Mouse (Mus musculus): ENCODE data around the gene Adamts6.

The Adamts6 gene

DNA sequence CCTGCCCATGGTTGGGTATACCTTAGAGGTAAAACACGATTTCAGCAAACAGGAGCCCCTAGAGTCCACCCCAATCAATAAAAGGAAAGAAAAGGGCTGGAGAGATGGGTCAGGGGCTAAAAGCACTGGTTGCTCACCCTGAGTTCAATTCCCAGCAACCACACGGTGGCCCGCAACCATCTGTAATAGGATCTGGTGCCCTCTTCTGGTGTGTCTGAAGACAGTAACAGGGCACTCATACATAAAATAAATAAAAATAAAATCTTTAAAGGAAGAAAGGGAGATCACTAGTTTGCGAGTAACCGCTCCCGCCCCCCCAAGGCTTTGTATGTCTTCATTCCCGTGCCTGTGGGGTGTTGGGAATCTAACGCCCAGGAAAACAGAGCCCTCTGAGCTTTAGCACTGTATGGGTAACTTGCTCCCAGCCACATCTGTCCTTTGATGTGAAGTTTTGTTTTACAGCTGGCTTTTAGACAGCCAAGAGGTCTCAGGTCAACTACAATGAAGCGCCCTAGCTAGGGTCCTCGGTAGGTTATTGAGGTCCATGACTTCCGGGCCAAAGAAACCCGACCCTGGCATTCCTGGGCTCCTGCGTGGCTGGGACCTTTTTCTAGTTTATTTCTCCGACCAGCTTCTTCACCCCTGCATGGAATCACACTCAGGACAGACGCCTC, 230.1 kb downstream of the Adamts6 start:
- no peak for DNase-seq (ENCODE audit: low spot score)

DNA sequence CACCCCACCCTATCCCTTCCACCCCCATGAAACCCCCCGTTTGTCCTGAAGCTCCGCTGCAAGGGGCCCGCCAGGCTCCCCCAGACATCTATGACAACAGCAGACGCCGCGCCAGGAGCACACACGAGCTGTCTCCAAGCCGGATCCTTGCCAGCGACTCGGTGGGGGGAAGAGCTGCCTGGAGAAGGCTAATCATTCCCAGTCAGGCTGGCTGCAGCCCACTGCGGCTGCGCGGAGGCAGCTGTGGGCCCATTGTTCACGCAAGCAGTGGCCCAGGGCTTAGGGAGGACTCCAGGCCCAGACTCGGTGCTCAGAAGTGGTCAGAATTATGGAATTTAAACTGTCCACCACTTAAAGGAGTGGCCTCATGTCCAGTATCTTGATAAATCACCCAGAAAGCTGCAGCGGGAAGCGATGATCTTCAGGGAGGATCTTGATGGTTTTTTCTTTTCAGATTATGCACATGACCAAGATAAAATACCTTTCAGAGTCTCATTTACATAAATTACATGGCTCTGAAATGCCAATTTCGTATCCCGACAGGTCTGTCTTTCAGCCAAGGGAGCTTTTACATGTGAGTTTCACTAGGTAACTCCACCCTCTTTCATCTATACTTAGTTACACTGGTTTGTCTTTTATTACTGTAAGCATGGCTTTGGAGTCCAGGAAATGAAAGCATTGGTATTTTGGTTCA, 230.8 kb downstream of the Adamts6 start:
- peak; percentile 64 for DNase-seq (ENCODE audit: low spot score)

DNA sequence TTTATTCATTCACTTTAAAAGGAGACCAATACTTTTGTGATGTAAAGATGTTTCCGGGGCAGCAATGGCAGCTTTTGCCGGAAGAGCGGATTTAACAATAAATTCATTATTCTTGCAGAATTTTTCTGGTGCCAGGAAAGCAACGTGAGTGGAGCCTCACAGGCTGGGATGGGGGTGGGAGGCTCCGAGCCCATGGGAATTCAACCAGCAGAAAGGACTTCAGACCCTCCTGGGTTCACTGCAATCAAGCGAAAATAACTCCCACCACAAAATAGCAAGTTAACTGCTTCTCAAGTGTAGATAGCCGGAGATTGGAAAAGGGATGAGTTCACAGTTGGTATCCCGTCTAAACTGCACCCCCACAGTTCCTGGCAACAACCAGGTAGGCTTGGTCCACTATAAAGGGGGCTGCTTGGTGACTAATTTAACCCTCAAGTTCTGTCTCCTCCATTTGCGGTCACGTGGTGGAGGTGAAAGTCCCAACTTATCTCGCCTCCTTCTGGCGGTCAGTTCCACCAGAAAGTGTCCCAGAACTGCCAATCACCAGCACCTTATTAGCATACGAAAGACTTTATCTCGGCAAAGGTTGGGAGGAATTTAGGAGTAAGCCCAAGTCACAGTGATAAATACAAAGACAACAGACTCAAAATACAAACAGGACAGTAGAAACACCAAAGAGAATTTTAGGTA, 231.5 kb downstream of the Adamts6 start:
- no peak for DNase-seq (ENCODE audit: low spot score)

DNA sequence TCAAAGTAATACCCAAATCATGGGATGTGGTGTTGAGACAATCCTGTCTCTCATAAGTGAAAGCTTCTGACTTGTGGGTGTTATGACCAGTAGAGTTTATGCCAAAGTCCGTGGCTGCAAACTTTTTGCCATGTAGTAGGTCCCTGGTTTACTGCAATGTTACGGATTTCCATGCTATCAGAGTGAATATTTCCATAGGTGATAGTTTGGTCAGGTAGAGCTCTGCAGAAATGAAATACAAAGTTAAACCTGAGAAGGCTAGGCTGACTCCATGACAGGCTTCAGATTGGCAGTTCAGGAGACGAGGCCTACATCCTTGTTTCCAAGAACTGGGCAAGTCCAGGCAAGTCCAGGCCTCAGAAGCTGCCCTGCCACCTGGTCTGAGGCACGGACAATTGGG, 232.3 kb downstream of the Adamts6 start:
- no peak for DNase-seq (ENCODE audit: low spot score)

DNA sequence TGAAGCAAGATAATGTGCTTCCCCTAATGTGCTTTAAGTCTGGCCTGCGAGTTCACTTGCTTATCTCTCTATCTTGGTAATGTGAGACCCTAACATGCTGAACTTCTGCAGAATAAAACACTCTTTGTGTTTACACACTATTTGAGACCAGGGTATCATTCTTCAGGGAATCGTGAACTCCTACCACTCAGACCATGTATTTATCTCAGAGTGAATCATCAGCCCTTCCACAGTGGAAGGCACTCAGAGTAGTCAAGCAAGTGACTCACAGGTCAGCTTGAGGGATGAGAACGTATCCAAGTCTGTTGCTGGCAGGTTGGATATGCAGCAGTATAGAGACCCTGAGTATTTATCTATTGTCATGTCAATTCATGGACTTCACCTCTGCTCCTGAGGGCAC, 232.8 kb downstream of the Adamts6 start:
- DNase-seq (ENCODE audit: low spot score), result no peak

DNA sequence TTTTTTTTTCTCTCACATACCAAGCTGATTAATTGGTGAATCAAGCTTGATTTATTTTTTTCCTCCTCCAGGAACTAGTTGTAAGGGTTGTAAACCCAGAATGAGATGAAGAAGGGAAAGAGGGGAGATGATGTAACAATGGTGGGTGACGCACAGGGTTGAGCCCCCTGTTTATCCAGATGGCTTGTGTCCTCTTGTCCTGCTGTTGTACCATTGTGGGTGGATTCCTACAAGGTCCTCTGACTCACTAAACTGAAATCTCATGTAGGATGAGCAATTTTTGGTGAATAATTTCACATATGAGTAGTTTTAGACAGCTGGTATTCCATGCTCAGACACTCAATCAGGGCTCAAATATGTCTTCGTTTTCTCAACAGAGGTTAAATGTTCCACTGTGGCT, 233.9 kb downstream of the Adamts6 start:
- no peak for DNase-seq (ENCODE audit: low spot score)

DNA sequence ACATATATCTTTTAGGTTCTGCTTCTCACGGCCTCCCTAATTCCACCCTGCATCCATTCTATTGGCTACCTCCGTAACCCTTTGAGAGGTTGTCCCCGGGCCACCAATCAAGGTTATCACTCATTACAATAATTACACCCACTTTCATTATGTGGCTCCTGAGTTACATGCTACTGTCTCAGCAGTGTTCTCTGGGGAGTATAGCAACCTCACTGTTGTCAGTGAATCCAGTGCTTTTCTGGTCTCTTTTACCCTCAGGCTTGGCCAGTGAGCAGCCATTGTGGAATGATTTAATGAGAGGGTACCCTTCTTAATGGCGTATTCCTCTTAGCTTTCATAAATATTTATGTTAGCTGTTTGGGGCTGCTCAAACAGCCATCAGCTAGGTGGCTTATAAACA, 238.0 kb downstream of the Adamts6 start:
- DNase-seq (ENCODE audit: low spot score), result no peak

DNA sequence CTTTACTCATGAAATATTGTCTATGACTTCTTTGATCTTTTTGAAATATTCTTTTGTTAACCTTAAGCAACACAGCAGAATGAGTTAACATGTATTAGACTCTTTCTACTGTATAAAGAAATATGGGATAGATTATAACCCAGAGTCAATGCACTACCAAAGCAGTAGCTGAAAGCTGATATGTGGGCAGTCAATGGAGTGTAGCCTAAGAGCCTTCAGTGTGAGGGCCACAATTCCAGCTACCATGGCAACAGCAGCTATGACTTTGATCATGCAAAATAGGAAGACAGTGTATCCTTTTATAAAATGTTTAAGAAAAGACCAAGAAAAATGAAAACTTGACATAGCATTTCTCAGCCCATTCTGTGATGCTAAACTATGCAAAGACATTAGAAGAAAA, 241.6 kb downstream of the Adamts6 start:
- no peak for DNase-seq (ENCODE audit: low spot score)

DNA sequence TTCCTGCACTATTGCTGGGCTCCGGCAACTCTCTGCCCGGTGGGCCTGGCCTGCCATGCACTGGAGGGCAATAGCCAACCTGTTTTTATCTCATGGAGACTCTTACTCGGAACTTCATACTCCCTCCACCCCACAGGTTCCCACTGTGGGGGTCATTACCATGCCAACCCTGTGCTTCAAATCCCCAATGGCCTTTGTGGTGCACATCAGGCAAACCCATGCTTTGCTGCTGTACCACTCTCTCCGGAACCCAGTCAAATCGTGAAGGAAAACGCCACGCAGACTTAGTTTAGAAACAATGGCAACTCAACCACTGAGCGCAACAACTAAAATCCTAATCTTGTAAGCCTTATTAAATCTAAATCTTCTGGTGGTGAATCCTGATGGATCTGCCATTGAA, 244.2 kb downstream of the Adamts6 start:
- no peak for DNase-seq (ENCODE audit: low spot score)

DNA sequence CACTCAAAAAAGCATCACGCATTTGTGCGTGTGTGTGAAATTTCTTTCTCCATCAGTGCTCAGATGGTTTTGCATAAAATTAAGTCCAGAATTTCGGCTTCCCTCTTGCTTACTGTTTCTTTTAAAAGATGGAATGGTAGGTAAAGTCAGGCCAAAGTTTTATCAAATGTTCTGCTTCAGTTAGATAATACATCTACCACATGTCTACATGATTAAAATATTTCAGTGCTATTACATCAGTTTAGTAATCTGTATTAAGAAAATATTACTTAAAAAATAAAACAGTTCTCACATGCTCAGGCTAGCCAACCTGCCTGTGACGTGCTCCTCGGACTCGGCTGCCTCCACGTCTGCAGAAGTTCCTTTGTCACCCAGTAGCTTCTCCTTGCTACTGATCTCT, 245.1 kb downstream of the Adamts6 start:
- DNase-seq (ENCODE audit: low spot score), result no peak

DNA sequence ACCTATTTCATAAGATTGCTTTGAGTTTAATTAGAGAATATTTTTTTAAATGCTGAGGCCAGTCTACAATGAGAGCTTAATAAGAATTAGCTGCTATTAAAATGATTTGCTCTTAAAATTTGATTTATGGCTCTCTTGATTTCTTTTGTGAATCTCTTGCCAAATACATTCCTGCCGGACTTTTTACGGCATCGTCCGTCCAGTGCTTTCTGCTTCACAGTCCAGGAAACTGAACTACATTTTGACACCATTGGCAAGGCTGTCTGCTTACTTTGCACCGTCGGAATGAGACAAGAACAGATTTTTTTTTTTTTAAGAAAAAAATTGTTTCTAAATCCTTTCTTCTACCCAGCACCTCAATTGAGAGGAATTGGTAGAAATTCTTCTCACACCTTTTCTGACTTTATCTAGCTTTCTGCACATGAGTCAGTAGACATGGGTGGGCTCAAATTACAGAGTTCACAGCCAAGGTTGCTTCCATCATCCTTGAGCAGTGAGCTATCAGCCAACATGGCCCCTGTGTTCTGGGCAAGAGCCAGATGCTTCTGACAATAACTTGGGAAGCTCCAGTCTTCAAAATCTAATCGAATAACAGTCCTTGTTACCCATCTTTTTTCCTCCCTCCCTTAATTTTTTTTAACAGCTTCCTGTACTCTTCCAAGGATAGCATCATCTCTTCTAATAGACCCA, 246.3 kb downstream of the Adamts6 start:
- no peak for DNase-seq (ENCODE audit: low spot score)

DNA sequence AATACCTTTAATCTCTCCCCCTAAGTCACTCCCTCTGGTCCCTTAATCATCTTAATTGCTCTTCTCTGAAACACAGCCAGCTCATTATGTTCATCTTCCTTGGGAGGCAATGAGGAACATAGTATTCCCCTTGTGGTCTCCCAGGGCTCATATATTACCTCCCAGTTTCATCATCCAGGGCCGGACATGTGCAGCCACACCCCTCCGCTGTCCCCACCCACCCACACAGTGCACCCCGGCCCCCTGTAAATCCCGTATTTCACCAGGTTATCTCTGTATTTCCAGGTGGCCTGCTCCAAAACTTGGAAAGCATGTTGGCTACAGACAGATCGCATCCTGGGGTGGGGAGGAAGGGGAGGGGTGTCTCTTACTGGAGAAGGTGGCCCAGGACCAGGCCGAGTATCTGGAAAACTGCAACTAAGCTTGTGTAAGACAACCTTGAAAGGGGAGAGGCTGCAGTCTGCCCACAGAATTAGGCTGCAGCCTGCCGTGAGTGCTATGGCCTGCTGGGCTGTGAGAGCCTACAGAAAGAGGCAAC, 253.3 kb downstream of the Adamts6 start:
- no peak for DNase-seq (ENCODE audit: low spot score)

DNA sequence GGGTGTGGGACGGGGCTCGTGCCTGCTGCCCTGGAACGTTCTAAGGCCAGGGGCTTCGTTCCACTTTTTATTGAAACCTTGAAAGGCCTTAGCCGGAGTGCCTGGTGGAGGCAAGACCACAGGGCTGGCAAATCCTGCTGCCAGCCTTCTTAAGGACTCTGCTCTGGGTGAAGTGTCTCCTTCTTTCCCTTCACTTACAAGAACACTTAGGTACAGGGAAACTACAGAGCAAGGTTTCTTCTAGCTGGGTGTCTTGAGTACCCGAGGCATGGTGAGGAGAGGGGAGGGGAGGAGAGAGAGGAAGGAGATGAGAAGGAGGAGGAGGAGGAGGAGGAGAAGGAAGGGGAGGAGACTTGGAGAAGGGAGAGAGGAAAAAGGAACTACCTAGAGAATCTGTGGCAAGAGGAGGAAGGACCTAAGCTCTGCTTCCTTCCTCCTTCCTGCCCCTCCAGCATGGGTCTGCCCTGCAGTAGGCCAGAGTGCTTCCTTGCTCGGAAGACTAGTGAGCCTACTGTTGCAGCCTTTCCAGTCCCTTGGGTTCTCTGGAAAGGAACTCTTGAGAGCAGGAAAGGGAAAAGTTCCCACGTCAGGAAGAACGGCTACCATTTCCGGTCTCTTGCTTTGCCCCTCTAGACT, 254.6 kb downstream of the Adamts6 start:
- DNase-seq (ENCODE audit: low spot score), result no peak

DNA sequence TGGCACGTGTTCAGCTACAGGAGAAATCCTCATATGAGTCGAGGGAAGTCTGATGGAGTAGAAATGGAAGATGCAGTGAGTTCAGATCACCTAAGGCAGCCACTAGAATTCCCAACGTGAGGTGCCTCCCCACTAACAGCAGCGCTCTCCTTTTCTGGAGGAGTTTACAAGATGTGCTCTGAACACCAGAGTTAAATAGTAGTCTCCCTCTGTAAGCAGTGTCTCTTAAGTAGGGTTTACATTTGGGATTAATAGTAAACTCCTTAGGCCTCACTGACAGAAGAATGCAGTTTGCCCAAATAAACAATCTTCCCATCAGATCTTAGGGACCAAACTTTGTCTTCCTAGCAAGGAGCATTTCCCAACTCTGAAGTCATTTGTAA, 255.1 kb downstream of the Adamts6 start:
- no peak for DNase-seq (ENCODE audit: low spot score)

All from urinary bladder, postnatal 10 days (tissue).